Mouse (Mus musculus) heart, postnatal 0 days (tissue): Measurements from ENCODE around the gene Cd2ap.

Experiments used
- CTCF ChIP-seq: IDR thresholded peaks from 2 replicates; pipeline ENCODE4 v1.5.1; 2016; ENCODE audit warnings: antibody characterized with exemption, control low read depth, low read depth
- EP300 ChIP-seq: IDR thresholded peaks from 2 replicates; pipeline ENCODE4 v1.6.1; 2016; ENCODE audit warnings: antibody characterized with exemption, low read depth

DNA sequence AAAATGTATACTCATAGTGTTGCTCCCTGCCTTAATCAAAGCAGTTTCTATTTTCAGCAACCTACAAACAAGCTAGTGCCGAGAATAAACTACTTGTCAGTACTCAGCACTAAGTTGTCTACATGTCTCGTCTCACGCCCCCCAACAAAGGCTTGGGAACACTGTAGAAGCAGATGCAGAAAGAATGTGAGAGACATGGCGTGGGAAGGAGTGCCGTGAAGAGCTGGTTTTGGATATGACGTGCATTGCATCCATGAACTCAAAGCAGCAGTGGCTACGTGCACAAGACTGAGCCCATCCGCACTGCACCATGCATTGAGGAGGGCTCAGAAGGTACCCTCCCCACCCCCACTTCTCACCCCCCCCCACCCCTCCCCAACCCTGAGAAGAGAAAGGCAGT lies 53.7 kb downstream of the Cd2ap start:
- TF ChIP-seq CTCF (no peak), EP300 (no peak)
